Mouse (Mus musculus): ENCODE measurements around the gene Rfpl4b.
"Not testable (repeated sequence)": the region's sequence is repeated elsewhere in the genome, so short reads cannot be mapped to it uniquely, and the experiment has no call there.

The Rfpl4b gene

GRCm38 (mm10) chr10:38821679-38822078, at the start of gene Rfpl4b:
TSS of gene Rfpl4b (minus strand) at chr10:38821779.
- DNase-seq: no peak

GRCm38 (mm10) chr10:38855186-38855585, 33.6 kb upstream of the Rfpl4b start:
- DNase-seq: no peak

DNA sequence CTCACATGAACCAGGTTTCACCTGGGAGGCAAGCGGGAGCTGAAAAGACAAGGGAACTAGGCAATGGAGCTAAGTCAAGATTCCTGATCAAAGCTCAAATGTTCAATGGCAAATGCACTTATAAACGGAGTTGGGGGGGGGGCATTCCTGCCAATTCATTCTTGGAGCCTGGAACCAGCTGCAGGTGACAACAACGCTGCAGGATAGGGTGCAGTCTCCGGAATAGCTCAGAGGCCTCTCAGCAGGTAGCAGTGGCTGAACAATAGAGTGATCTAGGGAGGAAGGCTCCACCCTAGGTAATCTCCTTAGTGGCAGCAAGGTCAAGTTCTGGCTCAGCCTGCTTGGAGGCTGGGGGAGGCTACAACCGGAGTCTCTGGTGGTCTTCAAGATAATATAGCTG, 28.4 kb upstream of the Rfpl4b start:
- not testable (repeated sequence) for DNase-seq

- DNase-seq: peak; percentile 31
Measured at GRCm38 (mm10) chr10:38848884-38849499, 27.4 kb upstream of the Rfpl4b start.

DNA sequence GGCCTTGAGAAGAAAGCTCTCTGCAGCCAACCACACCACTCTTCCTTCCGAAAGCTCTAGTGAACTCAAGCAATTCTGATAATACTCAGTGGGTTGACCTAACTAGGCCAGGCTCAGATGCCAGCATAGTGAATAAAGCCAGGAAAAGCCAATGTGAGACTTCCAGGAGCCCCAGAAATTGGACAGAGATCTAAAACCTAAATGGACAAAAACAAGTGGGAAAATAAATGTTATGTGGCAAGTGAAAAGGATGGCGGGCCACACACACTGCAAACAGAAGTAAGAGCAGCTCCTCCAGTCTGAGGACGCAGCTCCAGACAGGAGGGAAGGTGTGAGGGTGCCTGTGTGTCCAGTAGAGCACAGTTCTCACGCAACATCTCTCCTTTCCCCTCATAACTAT, 26.7 kb upstream of the Rfpl4b start:
- no peak for DNase-seq

GRCm38 (mm10) chr10:38823741-38824140, 2.2 kb upstream of the Rfpl4b start:
- DNase-seq: no peak

GRCm38 (mm10) chr10:38806056-38806455, 15.5 kb downstream of the Rfpl4b start:
- no peak for DNase-seq

DNA sequence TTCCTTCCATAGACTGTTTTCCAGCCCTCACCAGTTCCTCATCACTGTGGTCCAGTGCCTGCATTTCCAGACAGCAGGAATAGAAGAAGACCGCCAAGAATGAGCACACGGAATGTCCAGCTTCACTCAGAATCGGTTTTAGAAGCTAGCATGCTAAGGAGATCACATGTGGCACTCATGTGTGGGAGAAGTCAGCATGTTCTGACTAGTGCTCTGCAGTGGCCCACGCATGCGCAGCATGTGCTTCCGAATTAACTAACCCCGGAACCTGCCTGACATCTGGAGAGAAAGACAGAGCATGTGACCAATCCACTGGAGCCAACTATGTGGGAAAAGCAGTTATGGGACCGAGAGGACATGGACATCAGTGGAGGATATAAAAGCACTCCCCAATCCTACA, 17.5 kb downstream of the Rfpl4b start:
- DNase-seq: no peak

GRCm38 (mm10) chr10:38803304-38803703, 18.3 kb downstream of the Rfpl4b start:
- DNase-seq: no peak

- no peak for DNase-seq
Measured at GRCm38 (mm10) chr10:38788612-38789011, 33.0 kb downstream of the Rfpl4b start.
